Mouse (Mus musculus) gastrocnemius, postnatal 10 days (tissue): Measurements from ENCODE around the gene Plk5. TPM values are rescaled to one million over a fixed set of nuclear protein-coding genes. Genes with fewer than 3 reads are reported as not detected.
"Not testable (repeated sequence)": the region's sequence is repeated elsewhere in the genome, so short reads cannot be mapped to it uniquely, and the experiment has no call there.

Source experiments
- DNase-seq: peaks from one replicate; pipeline ENCODE4 v3.0.0; 2021; ENCODE audit warnings: mixed read lengths
- total RNA-seq, 2 experiments: library from RNA; stranded (reverse); gene quantifications; 2 replicates each; pipeline ENCODE4 v1.2.3; 2021

The Plk5 gene
- total RNA-seq, 2 experiments from 2014 or later: not detected

GRCm38 (mm10) chr10:80331636-80332524, 24.4 kb upstream of the Plk5 start:
- no peak for DNase-seq

- no peak for DNase-seq
Observed at GRCm38 (mm10) chr10:80332525-80332989, 23.7 kb upstream of the Plk5 start.

- no peak for DNase-seq
Observed at GRCm38 (mm10) chr10:80336263-80336662, 20.0 kb upstream of the Plk5 start.

GRCm38 (mm10) chr10:80339941-80340750, 16.1 kb upstream of the Plk5 start:
- peak; percentile 89 for DNase-seq

DNA sequence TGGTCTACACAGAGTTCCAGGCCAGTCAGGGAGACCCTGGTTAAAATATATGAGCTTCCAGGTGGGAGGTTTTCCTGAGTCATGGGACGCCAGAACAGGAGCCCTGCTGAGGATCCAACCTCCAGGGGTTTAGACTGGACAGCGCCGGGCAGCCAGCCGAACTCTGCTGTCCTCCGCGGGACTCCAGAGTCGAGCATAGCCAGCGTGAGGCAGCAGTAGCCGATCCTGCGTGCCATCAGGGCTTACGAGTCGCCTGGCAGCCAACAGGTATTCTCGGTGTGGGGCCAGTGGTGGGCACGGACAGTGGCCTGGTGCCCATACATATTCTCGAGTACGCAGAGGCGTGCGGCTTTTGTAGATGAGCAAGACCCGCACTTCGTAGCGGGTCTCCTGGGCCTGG, 15.2 kb upstream of the Plk5 start:
- no peak for DNase-seq

DNA sequence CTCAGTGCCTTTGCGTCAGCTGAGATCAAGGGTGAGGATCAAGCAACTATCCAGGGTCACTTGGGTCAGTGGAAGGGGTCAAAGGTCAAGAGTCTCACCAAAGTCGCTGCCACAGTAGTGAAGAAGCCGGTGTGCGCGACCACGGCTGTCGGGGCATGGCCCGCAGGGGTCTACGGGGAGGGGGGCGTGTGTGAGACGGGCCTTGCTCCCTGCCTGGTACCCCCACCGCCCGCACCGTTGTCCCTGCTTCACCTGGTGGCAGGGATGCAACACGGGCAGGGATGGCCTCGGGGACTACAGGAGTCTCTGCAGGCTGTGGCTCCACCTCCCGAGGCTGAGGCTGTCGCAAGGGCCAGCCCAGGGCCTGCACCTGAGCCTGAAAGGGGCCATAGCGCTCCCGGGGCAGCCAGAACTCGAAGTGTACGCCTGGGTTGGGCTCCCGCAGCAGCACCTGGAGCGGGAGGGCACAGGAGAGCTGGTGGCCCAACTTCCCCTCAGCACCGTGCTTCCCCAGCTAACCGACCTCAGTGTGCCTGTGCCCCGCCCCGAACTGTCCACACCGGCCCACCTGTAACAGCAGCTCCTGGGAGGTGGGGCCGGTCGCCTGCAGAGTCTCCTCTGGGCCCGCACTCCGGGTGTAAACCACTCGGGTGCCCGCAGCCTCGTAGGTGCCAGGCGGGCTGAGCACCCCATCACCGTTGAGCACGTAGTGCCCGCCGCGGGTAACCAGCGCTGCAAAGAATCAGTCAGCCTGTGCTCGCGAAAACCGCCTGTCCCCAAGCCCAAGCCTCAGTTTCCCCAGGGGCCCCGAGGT, 14.6 kb upstream of the Plk5 start:
- no peak for DNase-seq

GRCm38 (mm10) chr10:80342305-80342748, 13.9 kb upstream of the Plk5 start:
- DNase-seq: no peak

DNA sequence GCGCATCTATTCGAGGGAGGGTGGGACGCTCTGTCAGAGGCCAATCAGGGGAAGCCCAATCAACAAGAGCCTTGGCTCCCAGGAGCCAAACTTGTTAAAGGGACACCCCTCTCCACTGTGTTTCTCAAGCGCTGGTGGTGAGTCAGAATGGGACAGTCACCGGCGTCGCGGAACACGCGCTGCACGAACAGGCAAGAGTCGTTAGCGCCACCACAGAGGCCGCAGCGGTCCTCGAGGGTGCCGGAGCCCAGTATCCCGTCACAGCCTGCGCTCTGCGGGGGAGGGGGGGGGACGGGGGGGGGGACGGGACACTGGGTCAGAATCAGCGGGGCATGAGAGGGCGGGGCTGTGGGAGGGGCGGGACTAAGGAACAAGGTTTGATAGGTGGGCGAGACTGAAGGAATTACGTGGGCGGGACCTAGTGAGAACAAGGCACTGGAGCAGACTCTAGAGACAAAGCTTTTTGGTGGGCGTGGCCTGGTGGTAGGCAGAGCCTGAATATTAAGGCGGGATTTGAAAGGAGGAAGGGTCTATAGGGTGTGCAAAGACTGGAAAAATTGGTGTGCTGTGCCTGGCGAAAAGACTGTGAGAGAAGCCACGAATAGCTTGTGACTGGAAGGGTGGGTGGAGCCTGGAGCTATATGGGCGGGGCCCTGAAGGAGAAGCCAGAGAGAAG, 13.4 kb upstream of the Plk5 start:
- no peak for DNase-seq

GRCm38 (mm10) chr10:80343425-80343895, 12.8 kb upstream of the Plk5 start:
- no peak for DNase-seq

GRCm38 (mm10) chr10:80344131-80344661, 12.1 kb upstream of the Plk5 start:
- no peak for DNase-seq

- no peak for DNase-seq
Observed at GRCm38 (mm10) chr10:80345122-80345521, 11.1 kb upstream of the Plk5 start.

- DNase-seq: not testable (repeated sequence)
Observed at GRCm38 (mm10) chr10:80345929-80346328, 10.3 kb upstream of the Plk5 start.

GRCm38 (mm10) chr10:80347514-80347967, 8.7 kb upstream of the Plk5 start:
- DNase-seq: no peak

DNA sequence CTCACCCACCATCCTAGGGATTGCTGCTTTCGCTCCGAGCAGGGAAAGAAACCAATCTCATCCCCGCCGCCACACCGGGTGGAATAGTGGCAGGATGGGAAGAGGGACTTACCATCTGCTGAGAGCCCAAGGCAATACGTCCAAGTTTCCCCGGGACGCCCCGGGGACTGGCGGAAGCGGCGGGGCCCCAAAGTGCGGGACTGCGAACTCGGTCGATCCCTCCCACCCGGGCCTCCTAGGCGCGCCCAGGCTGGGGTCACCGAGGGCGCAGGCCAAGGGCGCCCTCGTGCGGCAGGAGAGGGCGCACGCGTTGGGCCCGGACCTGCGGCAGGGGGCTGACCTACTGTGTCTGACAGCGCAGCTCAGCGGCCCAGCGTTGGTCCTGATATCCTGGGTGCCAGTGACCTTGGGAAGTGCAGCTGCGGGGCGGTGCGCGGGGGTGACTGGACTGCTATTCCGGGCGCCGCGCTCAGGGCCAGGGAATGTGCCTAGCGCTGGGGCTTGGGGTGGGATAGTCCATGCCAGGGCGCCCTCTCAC, 7.9 kb upstream of the Plk5 start, which contains the start of gene Adamtsl5:
Gene Adamtsl5 (minus strand): TSS at position 169 of the 538 bp plus-strand sequence.
- DNase-seq: peak; percentile 76

DNA sequence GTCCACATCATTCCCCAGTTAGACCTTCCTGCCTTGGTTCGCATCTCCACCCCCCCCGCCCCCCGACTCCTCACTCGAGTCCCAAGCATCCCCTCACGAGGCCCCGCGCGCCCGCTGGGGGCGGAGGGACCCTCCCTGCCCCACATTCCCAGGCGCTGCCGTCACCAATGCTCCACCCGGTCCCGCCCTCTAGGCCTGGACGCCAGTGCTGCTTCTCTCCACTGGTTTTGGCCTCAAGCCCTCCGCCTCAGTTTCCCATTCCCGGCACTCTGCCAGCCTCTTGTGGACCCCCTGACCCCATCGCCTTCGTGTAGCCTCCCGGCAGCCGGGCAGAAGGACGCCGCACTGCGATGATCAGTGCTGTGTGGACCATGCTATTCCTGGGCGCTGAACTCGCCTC, 7.3 kb upstream of the Plk5 start:
- no peak for DNase-seq

DNA sequence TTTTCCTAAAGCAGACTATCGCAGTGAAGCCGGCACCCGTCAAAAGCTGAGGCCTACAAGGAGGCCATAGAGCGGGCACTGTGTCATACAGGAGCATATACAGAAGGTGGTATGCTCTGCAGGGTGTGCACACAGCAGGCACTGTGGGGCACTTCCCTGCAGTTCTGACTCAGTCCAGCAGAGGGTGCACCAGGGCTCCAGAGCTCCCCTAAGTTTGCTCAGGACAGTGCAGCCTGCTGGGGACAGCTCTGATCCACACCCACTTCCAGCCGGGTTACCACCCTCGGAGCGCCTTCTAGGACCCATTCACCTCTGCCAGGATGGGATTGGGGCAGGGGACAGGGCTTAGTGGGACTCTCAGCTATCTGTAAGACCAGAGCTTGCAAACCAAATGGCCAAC, 6.0 kb upstream of the Plk5 start:
- peak; percentile 91 for DNase-seq

GRCm38 (mm10) chr10:80351896-80352295, 4.4 kb upstream of the Plk5 start:
- DNase-seq: no peak

DNA sequence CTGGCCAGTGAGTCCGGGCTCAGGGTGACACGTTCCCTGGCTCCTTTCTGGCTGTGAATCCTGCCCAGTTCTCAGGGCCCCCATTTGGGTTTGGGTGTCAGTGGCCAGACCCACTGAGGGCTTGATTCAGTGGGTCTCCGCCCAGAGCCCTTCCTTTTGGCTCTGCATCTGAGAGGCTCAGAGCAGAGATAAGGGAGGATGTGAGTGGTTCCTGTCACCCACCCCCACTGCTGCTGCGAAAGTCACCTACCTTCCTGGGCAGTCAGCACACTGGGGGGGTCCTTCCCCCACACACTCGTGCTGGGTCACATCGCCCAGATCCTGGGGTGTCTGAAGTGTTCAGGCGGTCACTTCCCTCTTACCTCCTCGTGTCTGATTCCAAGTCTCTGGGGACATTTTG, 3.5 kb upstream of the Plk5 start:
- DNase-seq: no peak

DNA sequence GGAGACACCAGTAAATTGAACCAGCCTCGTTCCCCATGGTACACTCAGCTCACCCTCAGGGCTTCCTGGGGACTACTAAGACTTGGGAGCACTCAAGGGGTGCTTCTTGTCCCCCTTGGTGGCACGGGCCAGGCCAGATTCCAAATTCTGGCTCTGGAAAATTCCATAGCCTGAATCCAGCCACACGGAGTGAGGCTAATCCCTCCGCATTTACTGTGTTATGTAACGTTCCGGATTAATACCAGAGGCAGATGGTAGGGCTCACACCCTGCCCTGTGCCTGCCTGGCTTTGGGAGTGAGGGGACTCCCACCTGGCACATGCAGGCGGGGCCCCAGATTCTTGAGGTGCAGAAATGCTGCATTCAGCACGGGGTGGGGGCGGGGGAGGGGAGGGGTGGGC, 828 bp upstream of the Plk5 start:
- DNase-seq: no peak

DNA sequence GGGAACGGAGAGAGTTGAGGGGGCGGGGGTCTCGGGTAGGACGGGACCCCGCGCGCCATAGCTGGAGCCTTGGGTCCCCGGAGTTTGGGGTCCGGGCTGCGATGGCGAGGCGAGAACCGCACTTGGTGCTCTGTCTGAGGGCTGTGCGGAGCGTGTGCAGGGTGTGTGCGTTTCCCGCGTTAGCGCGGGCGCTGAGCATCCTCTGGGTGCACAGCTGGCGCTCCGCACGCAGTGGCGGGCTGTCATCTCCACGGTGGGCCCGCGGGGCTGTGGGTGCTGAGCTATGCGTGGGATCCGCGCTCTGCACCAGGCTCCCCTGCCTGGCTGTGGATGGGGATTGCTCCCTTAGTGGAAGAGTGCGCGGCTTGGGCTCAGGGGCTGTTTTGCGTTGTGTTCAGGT, 478 bp downstream of the Plk5 start:
- no peak for DNase-seq

DNA sequence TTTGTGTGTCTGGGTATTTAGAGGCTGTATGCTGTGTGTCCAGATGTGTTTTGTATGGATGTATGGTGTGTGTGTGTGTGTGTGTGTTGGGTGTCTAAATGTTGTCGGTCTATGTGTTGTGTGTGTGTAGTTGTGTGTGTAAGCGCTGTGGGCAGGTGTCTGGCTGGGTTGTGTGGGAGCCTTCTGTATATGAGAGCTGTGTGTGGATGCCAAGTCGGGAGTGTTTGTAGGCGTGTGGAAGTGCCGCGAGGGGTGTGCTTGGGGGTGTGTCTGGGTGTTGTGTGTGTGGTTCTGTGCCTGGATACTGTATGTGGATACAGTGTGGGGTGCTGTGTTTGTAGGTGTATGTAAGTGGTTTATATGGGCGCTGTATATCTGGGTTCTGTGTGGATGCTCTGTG, 1.1 kb downstream of the Plk5 start:
- DNase-seq: no peak
